Mouse (Mus musculus) small intestine, adult 2 months (tissue): ENCODE data around the gene Gm21083.
"Not testable (repeated sequence)": the region's sequence is repeated elsewhere in the genome, so short reads cannot be mapped to it uniquely, and the experiment has no call there.

Experiments used
- CTCF ChIP-seq: fragments of 200-500 bp; IDR thresholded peaks from 2 replicates; pipeline ENCODE4 v1.5.1; 2012; ENCODE audit warnings: low read depth, mild to moderate bottlenecking, control low read depth, inconsistent platforms, low read length, moderate library complexity, mixed read lengths; ENCODE audit not compliant: insufficient replicate concordance, insufficient read length; ENCODE audit errors: extremely low read depth
- POLR2A ChIP-seq: fragments of 200-500 bp; IDR thresholded peaks from 2 replicates; pipeline ENCODE4 v1.6.1; 2012; ENCODE audit warnings: low read depth, mild to moderate bottlenecking, control low read depth, inconsistent platforms, low read length, moderate library complexity

DNA sequence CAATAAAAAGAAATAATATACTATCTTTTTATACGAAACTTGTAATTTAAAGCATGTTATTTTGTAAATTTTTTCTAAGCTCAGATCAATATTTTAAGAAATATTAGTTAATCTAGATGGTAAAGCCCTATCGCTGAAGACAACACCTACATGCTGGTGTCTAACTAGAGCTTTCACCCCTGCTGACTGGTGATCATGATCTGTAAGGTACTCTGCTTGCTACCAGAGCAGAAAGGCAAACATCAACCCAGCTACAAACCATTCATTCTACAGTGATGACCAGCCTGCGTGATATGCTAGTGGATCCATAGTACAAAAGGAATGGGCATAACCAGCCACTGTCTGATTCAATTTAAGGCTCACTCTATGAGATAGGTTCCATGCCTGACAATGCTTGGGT is 24.8 kb downstream of the Gm21083 start:
- not testable (repeated sequence) for TF ChIP-seq CTCF, POLR2A
